Mouse (Mus musculus) hindbrain, embryonic 16.5 days (tissue): ENCODE results near the gene Cenpa. TPM values are rescaled to one million over a fixed set of nuclear protein-coding genes. Genes with fewer than 3 reads are reported as not detected.
"Not testable (repeated sequence)": the region's sequence is repeated elsewhere in the genome, so short reads cannot be mapped to it uniquely, and the experiment has no call there.

Experiments
- ATAC-seq: fragments of 200-750 bp; cut with Nextera tagmentation; 2 replicates; pipeline ENCODE4 v1.8.0; 2017; ENCODE audit warnings: moderate TSS enrichment, moderate library complexity
- H3K27ac ChIP-seq: fragments of 300-500 bp; sonication (generic); 2 replicates; pipeline ENCODE4 v1.5.1; 2014; ENCODE audit warnings: low read depth, mild to moderate bottlenecking, control low read depth, low read length, moderate library complexity
- H3K27me3 ChIP-seq: fragments of 300-500 bp; sonication (generic); replicated peaks from 2 replicates; pipeline ENCODE4 v1.6.1; 2014; ENCODE audit warnings: low read length; ENCODE audit not compliant: control insufficient read depth, insufficient read depth
- H3K36me3 ChIP-seq: fragments of 300-500 bp; sonication (generic); 2 replicates; pipeline ENCODE4 v1.6.1; 2014; ENCODE audit warnings: mild to moderate bottlenecking, low read length, moderate library complexity, mixed read lengths; ENCODE audit not compliant: control insufficient read depth, insufficient read depth
- H3K4me1 ChIP-seq: fragments of 300-500 bp; sonication (generic); 2 replicates; pipeline ENCODE4 v1.6.1; 2014; ENCODE audit warnings: low read depth, low read length; ENCODE audit not compliant: control insufficient read depth, insufficient read depth
- H3K4me2 ChIP-seq: fragments of 300-500 bp; sonication (generic); 2 replicates; pipeline ENCODE4 v1.6.1; 2014; ENCODE audit warnings: mild to moderate bottlenecking, low read length, control low read depth, moderate library complexity
- H3K4me3 ChIP-seq: fragments of 300-500 bp; sonication (generic); 2 replicates; pipeline ENCODE4 v1.5.1; 2014; ENCODE audit warnings: mild to moderate bottlenecking, low read length, control low read depth, moderate library complexity
- H3K9ac ChIP-seq: fragments of 300-500 bp; sonication (generic); 2 replicates; pipeline ENCODE4 v1.6.1; 2014; ENCODE audit warnings: low read depth, mild to moderate bottlenecking, control low read depth, low read length, moderate library complexity
- H3K9me3 ChIP-seq: fragments of 300-500 bp; sonication (generic); 2 replicates; pipeline ENCODE4 v1.6.1; 2014; ENCODE audit warnings: mild to moderate bottlenecking, low read length, moderate library complexity; ENCODE audit not compliant: control insufficient read depth
- WGBS: fragments of 180-500 bp; shearing (Covaris S2); extraction: QIAGEN DNeasy Blood & Tissue Kit; methylation state at CpG from one replicate; pipeline ENCODE4 v1.1.7; 2014; 5-methylcytosine and 5-hydroxymethylcytosine counted together
- polyA plus RNA-seq: library from polyadenylated mRNA; unstranded; fragments of >200 nt; fragmentation: Nextera tagmentation; extraction: Ambion mirVana; gene quantifications from 2 replicates; pipeline ENCODE4 v1.2.1, GENCODE M21; 2015

Cenpa gene
- polyA plus RNA-seq, 1 experiment from 2014 or later, result 42.7 TPM

- Histone ChIP-seq H3K36me3 (no peaks in the 10 kb centered on the region), H3K9ac (peak overlapping the region; percentile 77; the same call in 1 of the 2 replicates), H3K4me2 (peak overlapping the region; percentile 95), H3K4me1 (peaks cover 9% of the 10 kb centered on the region), H3K4me3 (peak overlapping the region; percentile 92), H3K27me3 (no peaks in the 10 kb centered on the region), H3K9me3 (no peaks in the 10 kb centered on the region), H3K27ac (no peak overlapping the region)
- ATAC-seq, result no peak
- 9% methylated on average over 3 of the region's 3 CpGs for WGBS
These were observed 1.1 kb downstream of the Cenpa start for GRCm38 (mm10) chr5:30667686-30668085.

DNA sequence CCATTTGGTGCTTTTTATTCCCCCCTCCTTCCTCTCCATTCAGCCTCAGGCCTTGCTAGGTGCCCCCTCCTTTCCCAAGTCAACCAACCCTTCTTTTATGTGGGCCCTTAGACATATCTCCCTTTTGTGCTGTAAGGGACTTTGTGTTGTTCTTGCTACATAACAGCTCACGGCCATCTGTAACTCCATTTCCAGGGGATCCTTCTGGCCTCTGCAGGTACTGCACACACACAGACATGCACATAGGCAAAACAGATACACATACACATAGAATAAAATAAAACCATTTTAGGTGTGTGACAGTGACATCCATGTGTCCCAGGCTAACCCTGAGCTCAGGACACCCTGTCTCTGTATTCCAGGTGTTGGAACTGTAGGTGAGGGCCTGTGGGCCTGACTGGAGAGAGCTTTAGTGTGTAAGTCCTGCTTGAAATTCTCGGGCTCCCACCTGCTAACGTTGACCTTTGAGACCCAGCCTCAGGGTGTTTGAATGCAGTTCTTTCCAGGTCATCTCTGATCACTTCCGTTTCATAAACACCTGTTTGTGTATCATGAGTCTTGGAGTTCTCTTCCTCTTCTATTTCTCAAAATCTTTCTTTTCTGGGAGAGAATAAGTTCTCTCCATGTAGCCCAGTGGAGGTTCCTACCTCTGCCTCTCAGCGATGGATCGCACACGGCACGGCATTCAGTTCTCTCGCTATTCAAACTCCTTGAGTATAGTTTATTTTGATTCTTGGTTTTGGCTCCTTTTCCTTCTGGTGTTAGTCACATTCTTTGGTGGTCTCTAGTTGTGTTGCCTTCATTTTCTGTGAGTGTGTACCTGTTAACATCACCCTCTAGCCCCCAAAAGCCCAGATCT, 2.3 kb downstream of the Cenpa start:
- H3K27ac ChIP-seq, result no peak overlapping the region
- no peak for ATAC-seq
- 96% methylated on average over 9 of the region's 9 CpGs for WGBS
- H3K4me2 ChIP-seq, result no peak overlapping the region
- no peaks in the 10 kb centered on the region for H3K27me3 ChIP-seq
- no peak overlapping the region for H3K9ac ChIP-seq
- no peak overlapping the region for H3K4me3 ChIP-seq
- H3K9me3 ChIP-seq, result no peaks in the 10 kb centered on the region
- H3K36me3 ChIP-seq, result no peaks in the 10 kb centered on the region
- peaks cover 9% of the 10 kb centered on the region for H3K4me1 ChIP-seq

- Histone ChIP-seq H3K36me3 (no peaks in the 10 kb centered on the region), H3K4me2 (no peak overlapping the region), H3K9me3 (no peaks in the 10 kb centered on the region), H3K4me3 (no peak overlapping the region), H3K27ac (no peak overlapping the region), H3K4me1 (peaks cover 9% of the 10 kb centered on the region), H3K9ac (no peak overlapping the region), H3K27me3 (no peaks in the 10 kb centered on the region)
- no peak for ATAC-seq
- WGBS, result 96% methylated on average over 3 of the region's 3 CpGs
These were observed 2.9 kb downstream of the Cenpa start for GRCm38 (mm10) chr5:30669496-30669830.

- Histone ChIP-seq H3K36me3 (no peaks in the 10 kb centered on the region), H3K4me2 (no peak overlapping the region), H3K4me3 (no peak overlapping the region), H3K27me3 (no peaks in the 10 kb centered on the region), H3K4me1 (peaks cover 9% of the 10 kb centered on the region), H3K9me3 (no peaks in the 10 kb centered on the region), H3K27ac (no peak overlapping the region), H3K9ac (no peak overlapping the region)
- WGBS, result 90% methylated on average over 7 of the region's 7 CpGs
- no peak for ATAC-seq
These were observed 3.5 kb downstream of the Cenpa start for GRCm38 (mm10) chr5:30670091-30670490.

DNA sequence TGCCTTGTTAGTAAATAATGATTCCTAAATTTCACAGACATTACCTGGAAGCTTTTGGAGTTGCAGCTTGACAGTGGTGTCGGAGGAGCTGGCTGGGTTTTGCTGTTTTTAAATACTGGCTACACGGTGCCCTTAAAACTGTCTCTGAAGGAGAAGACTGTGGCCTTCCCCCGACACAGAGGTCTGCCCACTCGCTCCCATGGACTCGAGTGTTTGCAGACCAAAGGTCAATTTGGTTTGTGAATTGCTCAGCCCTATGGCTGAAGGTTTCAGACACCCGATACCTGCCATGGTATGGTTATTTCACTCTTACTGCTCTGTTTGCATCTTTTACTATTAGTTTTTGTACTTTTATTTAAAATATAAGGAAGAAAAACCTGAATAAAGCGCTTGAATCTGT, 7.4 kb downstream of the Cenpa start:
- no peaks in the 10 kb centered on the region for H3K9me3 ChIP-seq
- H3K4me1 ChIP-seq, result no peaks in the 10 kb centered on the region
- no peak overlapping the region for H3K27ac ChIP-seq
- no peak overlapping the region for H3K4me3 ChIP-seq
- no peak for ATAC-seq
- no peaks in the 10 kb centered on the region for H3K36me3 ChIP-seq
- 87% methylated on average over 7 of the region's 7 CpGs for WGBS
- no peak overlapping the region for H3K9ac ChIP-seq
- no peak overlapping the region for H3K4me2 ChIP-seq
- no peaks in the 10 kb centered on the region for H3K27me3 ChIP-seq

DNA sequence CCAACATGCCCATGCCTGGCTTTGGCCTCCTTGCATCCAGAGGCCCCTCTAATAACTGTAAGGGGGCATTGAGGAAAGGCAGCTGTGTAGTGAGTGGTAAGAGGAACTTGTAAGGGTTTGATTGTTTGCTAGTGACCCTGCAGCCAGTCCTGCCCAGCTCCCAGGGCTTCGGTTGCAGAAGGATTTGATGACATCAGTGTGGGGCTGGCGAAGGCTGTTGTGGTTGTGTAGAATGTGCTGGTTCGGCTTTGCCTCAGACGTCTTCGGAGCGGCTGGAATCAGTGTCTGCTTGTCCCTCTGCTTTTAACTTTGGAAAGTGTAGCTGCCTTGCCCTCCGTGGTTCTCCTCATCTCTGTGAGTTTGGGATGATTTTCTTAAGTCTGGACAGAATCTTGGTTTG, 10.2 kb downstream of the Cenpa start:
- no peak overlapping the region for H3K4me3 ChIP-seq

GRCm38 (mm10) chr5:30678069-30678468, 11.5 kb downstream of the Cenpa start:
- H3K4me3 ChIP-seq, H3K4me1 ChIP-seq, H3K27me3 ChIP-seq, H3K27ac ChIP-seq, H3K9ac ChIP-seq, H3K9me3 ChIP-seq, H3K4me2 ChIP-seq, H3K36me3 ChIP-seq, ATAC-seq: not testable (repeated sequence)
- WGBS, result 92% methylated on average over 3 of the region's 3 CpGs

More for the DNA sequence above, 10.2 kb downstream of the Cenpa start:
- Histone ChIP-seq H3K27ac (no peak overlapping the region), H3K9ac (no peak overlapping the region), H3K9me3 (no peaks in the 10 kb centered on the region), H3K4me1 (no peaks in the 10 kb centered on the region), H3K4me2 (no peak overlapping the region), H3K36me3 (no peaks in the 10 kb centered on the region), H3K27me3 (no peaks in the 10 kb centered on the region)
- 93% methylated on average over 7 of the region's 7 CpGs for WGBS
- no peak for ATAC-seq

- WGBS, result 97% methylated on average over 4 of the region's 4 CpGs
- no peak overlapping the region for H3K4me3 ChIP-seq
These were observed 12.2 kb downstream of the Cenpa start for GRCm38 (mm10) chr5:30678722-30679296.

GRCm38 (mm10) chr5:30679593-30679992, 13.0 kb downstream of the Cenpa start:
- Histone ChIP-seq H3K9me3 (no peaks in the 10 kb centered on the region), H3K9ac (no peak overlapping the region), H3K36me3 (no peaks in the 10 kb centered on the region), H3K4me2 (no peak overlapping the region), H3K4me3 (no peak overlapping the region), H3K27me3 (no peaks in the 10 kb centered on the region), H3K4me1 (no peaks in the 10 kb centered on the region), H3K27ac (no peak overlapping the region)
- no peak for ATAC-seq
- 93% methylated on average over 5 of the region's 5 CpGs for WGBS

More at GRCm38 (mm10) chr5:30678722-30679296, 12.2 kb downstream of the Cenpa start:
- no peaks in the 10 kb centered on the region for H3K27me3 ChIP-seq
- H3K27ac ChIP-seq, result no peak overlapping the region
- no peak for ATAC-seq
- H3K4me1 ChIP-seq, result no peaks in the 10 kb centered on the region
- no peaks in the 10 kb centered on the region for H3K36me3 ChIP-seq
- H3K9me3 ChIP-seq, result no peaks in the 10 kb centered on the region
- H3K4me2 ChIP-seq, result no peak overlapping the region
- no peak overlapping the region for H3K9ac ChIP-seq
